Mouse (Mus musculus): ENCODE results near the gene Rassf8. TPM values are rescaled to one million over a fixed set of nuclear protein-coding genes. Genes with fewer than 3 reads are reported as not detected.

Rassf8 gene
- polyA plus RNA-seq, 1 experiment from 2014 or later: 0.91 TPM

GRCm38 (mm10) chr6:145853356-145854079 is 107.0 kb downstream of the Rassf8 start:
- no peak overlapping the region for H3K4me3 ChIP-seq (replicated peaks)
- H3K27me3 ChIP-seq: 0 out of 2 replicates have a peak, but pooled peaks cover 7% of the 10 kb centered on the region
- no peak for DNase-seq
- no peak overlapping the region for H3K4me2 ChIP-seq
- H3K9me3 ChIP-seq (replicated peaks): no peaks in the 10 kb centered on the region
- H3K36me3 ChIP-seq: no peaks in the 10 kb centered on the region
- ATAC-seq (ENCODE audit: low read depth): no peak
- WGBS (ENCODE audit: insufficient replicate concordance): 79% methylated on average over 10 of the region's 10 CpGs
- H3K27ac ChIP-seq: no peak overlapping the region
- peaks cover 12% of the 10 kb centered on the region for H3K4me1 ChIP-seq (replicated peaks)
- H3K9ac ChIP-seq: no peak overlapping the region

GRCm38 (mm10) chr6:145854756-145855155 is 108.2 kb downstream of the Rassf8 start:
- ATAC-seq (ENCODE audit: low read depth) (no peak), DNase-seq (no peak)
- Histone ChIP-seq H3K9ac (no peak overlapping the region), H3K36me3 (no peaks in the 10 kb centered on the region), H3K27me3 (0 out of 2 replicates have a peak, but pooled peaks cover 7% of the 10 kb centered on the region), H3K27ac (no peak overlapping the region), H3K4me1 (replicated peaks) (peaks cover 12% of the 10 kb centered on the region), H3K4me3 (replicated peaks) (no peak overlapping the region), H3K4me2 (no peak overlapping the region), H3K9me3 (replicated peaks) (no peaks in the 10 kb centered on the region)
- WGBS (ENCODE audit: insufficient replicate concordance): 71% methylated on average over 5 of the region's 5 CpGs

GRCm38 (mm10) chr6:145855720-145856551 is 109.4 kb downstream of the Rassf8 start:
- Histone ChIP-seq H3K36me3 (no peaks in the 10 kb centered on the region), H3K4me3 (replicated peaks) (no peak overlapping the region), H3K9me3 (replicated peaks) (no peaks in the 10 kb centered on the region), H3K9ac (no peak overlapping the region), H3K4me2 (peak overlapping the region; percentile 41), H3K4me1 (replicated peaks) (peaks cover 12% of the 10 kb centered on the region), H3K27me3 (peaks cover 14% of the 10 kb centered on the region), H3K27ac (no peak overlapping the region)
- DNase-seq (peak; percentile 68), ATAC-seq (ENCODE audit: low read depth) (peak; percentile 75)
- 20% methylated on average over 28 of the region's 28 CpGs for WGBS (ENCODE audit: insufficient replicate concordance)

GRCm38 (mm10) chr6:145857428-145857827 is 110.9 kb downstream of the Rassf8 start:
- ATAC-seq (ENCODE audit: low read depth) (no peak), DNase-seq (no peak)
- H3K9me3 ChIP-seq (replicated peaks): no peaks in the 10 kb centered on the region
- no peak overlapping the region for H3K4me3 ChIP-seq (replicated peaks)
- H3K36me3 ChIP-seq: no peaks in the 10 kb centered on the region
- H3K4me1 ChIP-seq (replicated peaks): peaks cover 12% of the 10 kb centered on the region
- H3K27ac ChIP-seq: no peak overlapping the region
- peaks cover 25% of the 10 kb centered on the region for H3K27me3 ChIP-seq
- no peak overlapping the region for H3K4me2 ChIP-seq
- H3K9ac ChIP-seq: no peak overlapping the region
- 68% methylated on average over 7 of the region's 7 CpGs for WGBS (ENCODE audit: insufficient replicate concordance)

GRCm38 (mm10) chr6:145858414-145858813 is 111.9 kb downstream of the Rassf8 start:
- Histone ChIP-seq H3K27me3 (peaks cover 35% of the 10 kb centered on the region), H3K4me2 (no peak overlapping the region), H3K4me3 (replicated peaks) (no peak overlapping the region), H3K27ac (no peak overlapping the region), H3K36me3 (no peaks in the 10 kb centered on the region), H3K9me3 (replicated peaks) (no peaks in the 10 kb centered on the region), H3K4me1 (replicated peaks) (peaks cover 19% of the 10 kb centered on the region), H3K9ac (no peak overlapping the region)
- DNase-seq: no peak
- 56% methylated on average over 8 of the region's 8 CpGs for WGBS (ENCODE audit: insufficient replicate concordance)
- no peak for ATAC-seq (ENCODE audit: low read depth)

GRCm38 (mm10) chr6:145860350-145860749 is 113.8 kb downstream of the Rassf8 start:
- no peak overlapping the region for H3K4me2 ChIP-seq
- H3K9ac ChIP-seq: no peak overlapping the region
- H3K27me3 ChIP-seq: peaks cover 54% of the 10 kb centered on the region
- H3K4me3 ChIP-seq (replicated peaks): no peak overlapping the region
- no peak overlapping the region for H3K27ac ChIP-seq
- WGBS (ENCODE audit: insufficient replicate concordance): 26% methylated on average over 2 of the region's 2 CpGs
- ATAC-seq (ENCODE audit: low read depth): no peak
- peaks cover 25% of the 10 kb centered on the region for H3K4me1 ChIP-seq (replicated peaks)
- no peaks in the 10 kb centered on the region for H3K36me3 ChIP-seq
- H3K9me3 ChIP-seq (replicated peaks): no peaks in the 10 kb centered on the region
- DNase-seq: no peak

GRCm38 (mm10) chr6:145861462-145862227 is 115.1 kb downstream of the Rassf8 start:
- ATAC-seq (ENCODE audit: low read depth): no peak
- Histone ChIP-seq H3K4me1 (replicated peaks) (peaks cover 26% of the 10 kb centered on the region), H3K4me3 (replicated peaks) (no peak overlapping the region), H3K4me2 (no peak overlapping the region), H3K27me3 (peaks cover 67% of the 10 kb centered on the region), H3K27ac (no peak overlapping the region), H3K9ac (no peak overlapping the region), H3K9me3 (replicated peaks) (no peaks in the 10 kb centered on the region), H3K36me3 (no peaks in the 10 kb centered on the region)
- WGBS (ENCODE audit: insufficient replicate concordance): 69% methylated on average over 9 of the region's 9 CpGs
- no peak for DNase-seq

GRCm38 (mm10) chr6:145862321-145862720 is 115.8 kb downstream of the Rassf8 start:
- Histone ChIP-seq H3K4me2 (peak overlapping the region; percentile 72), H3K36me3 (no peaks in the 10 kb centered on the region), H3K4me1 (replicated peaks) (peaks cover 26% of the 10 kb centered on the region), H3K4me3 (replicated peaks) (peak overlapping the region; percentile 54), H3K27ac (no peak overlapping the region), H3K9me3 (replicated peaks) (no peaks in the 10 kb centered on the region), H3K27me3 (peaks cover 74% of the 10 kb centered on the region), H3K9ac (no peak overlapping the region)
- ATAC-seq (ENCODE audit: low read depth) (no peak), DNase-seq (no peak)
- WGBS (ENCODE audit: insufficient replicate concordance): 16% methylated on average over 4 of the region's 4 CpGs

- peaks cover 26% of the 10 kb centered on the region for H3K4me1 ChIP-seq (replicated peaks)
- no peaks in the 10 kb centered on the region for H3K9me3 ChIP-seq (replicated peaks)
- no peak overlapping the region for H3K9ac ChIP-seq
- DNase-seq (no peak), ATAC-seq (ENCODE audit: low read depth) (0 out of 2 replicates have a peak, but pooled peaks have one; percentile 2)
- no peak overlapping the region for H3K27ac ChIP-seq
- WGBS (ENCODE audit: insufficient replicate concordance): 4% methylated on average over 33 of the region's 35 CpGs
- peak overlapping the region; percentile 54 for H3K4me3 ChIP-seq (replicated peaks)
- no peaks in the 10 kb centered on the region for H3K36me3 ChIP-seq
- H3K27me3 ChIP-seq: peaks cover 74% of the 10 kb centered on the region
- H3K4me2 ChIP-seq: peak overlapping the region; percentile 72
Measured at GRCm38 (mm10) chr6:145862739-145863064, 116.2 kb downstream of the Rassf8 start.

- peak overlapping the region; percentile 54 for H3K4me3 ChIP-seq (replicated peaks)
- H3K9ac ChIP-seq: no peak overlapping the region
- H3K27me3 ChIP-seq: peaks cover 77% of the 10 kb centered on the region
- no peaks in the 10 kb centered on the region for H3K9me3 ChIP-seq (replicated peaks)
- H3K4me2 ChIP-seq: peak overlapping the region; percentile 72
- peak; percentile 69 for ATAC-seq (ENCODE audit: low read depth)
- DNase-seq: no peak
- H3K27ac ChIP-seq: no peak overlapping the region
- H3K36me3 ChIP-seq: no peaks in the 10 kb centered on the region
- under 1% methylated on average over 102 of the region's 105 CpGs for WGBS (ENCODE audit: insufficient replicate concordance)
- H3K4me1 ChIP-seq (replicated peaks): peaks cover 26% of the 10 kb centered on the region
Measured at GRCm38 (mm10) chr6:145863065-145863971, 116.8 kb downstream of the Rassf8 start.

Data from liver, embryonic 13.5 days (tissue).